Mouse (Mus musculus) myocyte (in vitro differentiated cells): ENCODE data around the gene Psd. TPM values are rescaled to one million over a fixed set of nuclear protein-coding genes. Genes with fewer than 3 reads are reported as not detected.
A peak's percentile ranks its signal among the peaks of the same experiment; 100 is the strongest.

ENCODE experiments used
- H3K27me3 ChIP-seq: one replicate; pipeline ENCODE4 v1.6.1; 2011; ENCODE audit not compliant: control insufficient read depth, insufficient read depth, insufficient read length
- H3K36me3 ChIP-seq: one replicate; pipeline ENCODE4 v1.6.1; 2011; ENCODE audit not compliant: control insufficient read depth, insufficient read depth
- H3K4me2 ChIP-seq: one replicate; pipeline ENCODE4 v1.6.1; 2011; ENCODE audit warnings: low read depth, control low read depth
- H3K4me3 ChIP-seq: one replicate; pipeline ENCODE4 v1.5.1; 2011; ENCODE audit warnings: mild to moderate bottlenecking, control low read depth, moderate library complexity
- H3K79me2 ChIP-seq: one replicate; pipeline ENCODE4 v1.6.1; 2011; ENCODE audit not compliant: control insufficient read depth, insufficient read depth
- H3ac ChIP-seq: one replicate; pipeline ENCODE4 v1.6.1; 2011; ENCODE audit not compliant: control insufficient read depth, insufficient read length
- CEBPB ChIP-seq: IDR thresholded peaks from 2 replicates; pipeline ENCODE4 v1.6.1; 2011; ENCODE audit warnings: mild to moderate bottlenecking, moderate library complexity; ENCODE audit not compliant: poor library complexity, insufficient read depth, severe bottlenecking
- E2F4 ChIP-seq: IDR thresholded peaks from one replicate; pipeline ENCODE4 v1.6.1; 2011; ENCODE audit warnings: mild to moderate bottlenecking, control low read depth, moderate library complexity; ENCODE audit not compliant: insufficient read depth
- MAX ChIP-seq: IDR thresholded peaks from one replicate; pipeline ENCODE4 v1.6.1; 2011; ENCODE audit warnings: low read depth, mild to moderate bottlenecking, control low read depth
- MYOD1 ChIP-seq, 3 experiments: IDR thresholded peaks; one replicate each; pipeline ENCODE4 v1.6.1; 2011; ENCODE audit warnings: control low read depth in 2 of 3, low read depth in 2 of 3, mild to moderate bottlenecking in 2 of 3, moderate library complexity in 1 of 3; ENCODE audit not compliant: insufficient read length in 2 of 3, control insufficient read depth in 1 of 3
- MYOG ChIP-seq, 3 experiments: IDR thresholded peaks; one replicate each; pipeline ENCODE4 v1.6.1; 2011; ENCODE audit warnings: control low read depth in 2 of 3, low read depth in 2 of 3, mild to moderate bottlenecking in 2 of 3; ENCODE audit not compliant: insufficient read length in 2 of 3, control insufficient read depth in 1 of 3, insufficient read depth in 1 of 3
- POLR2A ChIP-seq: IDR thresholded peaks from one replicate; pipeline ENCODE4 v1.6.1; 2011; ENCODE audit warnings: low read depth, mild to moderate bottlenecking, control low read depth, moderate library complexity; ENCODE audit not compliant: insufficient read length
- POLR2AphosphoS2 ChIP-seq: IDR thresholded peaks from one replicate; pipeline ENCODE4 v1.6.1; 2011; ENCODE audit warnings: low read depth, control low read depth; ENCODE audit not compliant: insufficient read length
- REST ChIP-seq: IDR thresholded peaks from one replicate; pipeline ENCODE4 v1.6.1; 2011; ENCODE audit warnings: mild to moderate bottlenecking, control low read depth, moderate library complexity; ENCODE audit not compliant: insufficient read depth, insufficient read length
- SRF ChIP-seq: IDR thresholded peaks from one replicate; pipeline ENCODE4 v1.6.1; 2011; ENCODE audit warnings: low read depth; ENCODE audit not compliant: control insufficient read depth, insufficient read length
- TCF12 ChIP-seq: IDR thresholded peaks from one replicate; pipeline ENCODE4 v1.6.1; 2011; ENCODE audit warnings: mild to moderate bottlenecking, control low read depth; ENCODE audit not compliant: poor library complexity, insufficient read depth, severe bottlenecking
- TCF3 ChIP-seq: IDR thresholded peaks from one replicate; pipeline ENCODE4 v1.6.1; 2011; ENCODE audit warnings: low read depth, control low read depth; ENCODE audit not compliant: insufficient read length
- USF1 ChIP-seq: IDR thresholded peaks from one replicate; pipeline ENCODE4 v1.6.1; 2011; ENCODE audit warnings: low read depth, mild to moderate bottlenecking, control low read depth, moderate library complexity
- polyA plus RNA-seq: library from polyadenylated mRNA; unstranded; fragments of >200 nt; fragmentation: generic; extraction: Trizol; gene quantifications from one replicate; pipeline ENCODE4 v1.2.1, GENCODE M21; 2012; ENCODE audit warnings: missing spikeins

The Psd gene
- polyA plus RNA-seq, 1 experiment: 11.7 TPM

DNA sequence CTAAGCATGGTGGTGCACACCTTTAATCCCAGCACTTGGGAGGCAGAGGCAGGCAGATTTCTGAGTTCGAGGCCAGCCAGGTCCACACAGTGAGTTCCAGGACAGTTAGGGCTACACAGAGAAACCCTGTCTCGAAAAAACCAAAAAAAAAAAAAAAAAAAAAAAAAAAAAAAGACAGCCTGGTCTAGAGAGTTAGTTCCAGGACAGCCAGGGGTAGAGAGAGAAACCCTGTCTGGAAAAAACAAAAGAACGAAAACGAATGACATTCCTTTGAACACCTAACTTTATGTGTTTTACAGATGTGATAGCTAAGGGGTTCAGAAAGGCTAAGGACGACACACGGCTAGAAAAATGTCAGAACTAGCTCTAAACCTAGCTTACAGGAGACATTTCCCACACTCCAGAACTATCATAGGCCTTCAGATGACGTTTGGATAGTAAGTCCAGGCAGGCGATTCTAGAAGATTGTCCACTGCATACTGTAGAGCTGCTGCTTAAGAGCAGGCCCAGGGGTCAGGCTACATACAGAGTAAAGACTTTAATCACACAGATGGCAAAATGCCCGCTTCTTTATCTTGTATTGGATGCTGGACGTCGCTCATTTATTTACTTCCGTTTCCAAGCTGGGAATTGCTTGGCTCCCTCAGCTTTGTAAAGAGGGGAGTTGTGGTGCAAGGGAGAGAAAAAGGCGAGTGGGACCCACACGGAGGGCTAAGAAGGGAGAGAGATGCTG lies 21.1 kb upstream of the Psd start:
- Histone ChIP-seq H3K27me3 (no peaks in the 10 kb centered on the region), H3K4me2 (peak overlapping the region; percentile 87)

DNA sequence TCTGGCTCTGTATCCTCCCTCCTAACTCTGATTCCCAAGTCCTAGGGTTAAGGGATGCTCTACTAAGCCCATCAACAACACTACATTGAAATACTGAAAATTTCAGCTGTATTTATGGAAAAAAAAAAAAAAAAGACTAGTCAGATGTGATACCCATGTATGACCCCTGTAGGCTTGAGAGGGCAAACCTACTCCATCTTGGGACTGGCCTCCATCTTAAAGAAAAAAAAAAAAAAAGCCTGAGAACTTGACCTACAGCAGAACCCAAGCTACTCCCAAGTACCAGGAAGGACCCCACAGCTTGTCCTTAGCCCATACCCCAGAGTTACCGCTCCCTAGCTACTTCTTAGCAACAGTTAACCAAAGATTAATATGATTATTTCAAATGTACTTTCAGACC lies 20.2 kb upstream of the Psd start:
- Histone ChIP-seq H3K36me3 (no peaks in the 10 kb centered on the region), H3K4me3 (no peak overlapping the region), H3ac (no peak overlapping the region), H3K4me2 (no peak overlapping the region), H3K79me2 (no peaks in the 10 kb centered on the region), H3K27me3 (no peaks in the 10 kb centered on the region)
- TF ChIP-seq SRF (no peak), POLR2A (no peak), MYOG (IDR thresholded peaks at IDR 0.05; ENCODE audit: control insufficient read depth in 1 of 3, insufficient read depth in 1 of 3, insufficient read length in 2 of 3, low read depth in 2 of 3) (no peak), MYOD1 (IDR thresholded peaks at IDR 0.05; ENCODE audit: control insufficient read depth in 1 of 3, insufficient read length in 2 of 3, low read depth in 2 of 3) (no peak), CEBPB (no peak), REST (no peak), TCF3 (no peak), E2F4 (no peak), MAX (no peak), USF1 (no peak), TCF12 (no peak), POLR2AphosphoS2 (no peak)

More for the DNA sequence above, 21.1 kb upstream of the Psd start:
- Histone ChIP-seq H3ac (peak overlapping the region; percentile 56), H3K79me2 (no peaks in the 10 kb centered on the region), H3K4me3 (peak overlapping the region; percentile 25), H3K36me3 (no peaks in the 10 kb centered on the region)
- no peak for TF ChIP-seq MAX
- TF ChIP-seq TCF3: no peak
- no peak for TF ChIP-seq SRF
- TF ChIP-seq POLR2AphosphoS2: no peak
- no peak for TF ChIP-seq CEBPB
- no peak for TF ChIP-seq REST
- TF ChIP-seq E2F4: no peak
- TF ChIP-seq MYOD1 (IDR thresholded peaks at IDR 0.05; ENCODE audit: control insufficient read depth in 1 of 3, insufficient read length in 2 of 3, low read depth in 2 of 3): no peak
- TF ChIP-seq TCF12: no peak
- no peak for TF ChIP-seq USF1

- no peaks in the 10 kb centered on the region for H3K27me3 ChIP-seq
- H3K4me3 ChIP-seq: no peak overlapping the region
- no peaks in the 10 kb centered on the region for H3K36me3 ChIP-seq
- no peak overlapping the region for H3ac ChIP-seq
- H3K4me2 ChIP-seq: no peak overlapping the region
- H3K79me2 ChIP-seq: no peaks in the 10 kb centered on the region
- TF ChIP-seq TCF12 (no peak), POLR2A (no peak), TCF3 (no peak), MAX (no peak), USF1 (no peak), REST (no peak), MYOG (IDR thresholded peaks at IDR 0.05; ENCODE audit: control insufficient read depth in 1 of 3, insufficient read depth in 1 of 3, insufficient read length in 2 of 3, low read depth in 2 of 3) (no peak), POLR2AphosphoS2 (no peak), MYOD1 (IDR thresholded peaks at IDR 0.05; ENCODE audit: control insufficient read depth in 1 of 3, insufficient read length in 2 of 3, low read depth in 2 of 3) (no peak), CEBPB (no peak), E2F4 (no peak), SRF (no peak)
Observed at GRCm38 (mm10) chr19:46344710-46345419, 17.9 kb upstream of the Psd start.

GRCm38 (mm10) chr19:46339287-46339971 lies 12.5 kb upstream of the Psd start:
- Histone ChIP-seq H3K27me3 (no peaks in the 10 kb centered on the region), H3K4me2 (peak overlapping the region; percentile 87), H3ac (no peak overlapping the region), H3K4me3 (peak overlapping the region; percentile 76), H3K36me3 (no peaks in the 10 kb centered on the region), H3K79me2 (no peaks in the 10 kb centered on the region)
- TF ChIP-seq REST: no peak
- no peak for TF ChIP-seq SRF
- no peak for TF ChIP-seq MYOD1 (IDR thresholded peaks at IDR 0.05; ENCODE audit: control insufficient read depth in 1 of 3, insufficient read length in 2 of 3, low read depth in 2 of 3)
